ENCODE assay signal across 24 mouse cellular contexts in the genomic region with DNA sequence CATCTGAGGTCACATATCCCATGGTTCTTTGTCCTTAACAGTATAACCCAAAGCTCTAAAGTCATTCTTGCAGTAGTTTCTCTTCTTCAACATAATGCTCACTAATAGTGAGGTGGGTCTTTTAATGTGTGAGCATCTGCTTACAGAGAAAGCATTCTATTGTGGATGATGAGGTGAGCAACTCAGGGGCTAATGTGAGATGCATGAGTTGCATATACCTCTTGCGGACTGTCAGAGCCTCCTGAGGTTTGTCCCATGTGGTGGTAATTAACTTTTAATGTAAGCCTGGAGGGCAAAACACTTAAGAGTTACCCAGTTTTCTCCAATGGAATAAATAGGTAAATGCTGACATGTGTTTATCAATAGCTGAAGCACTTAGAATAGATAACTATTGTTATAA.
"Had no signal": no experiment of that assay in that cellular context is flagged by ENCODE, and none has a peak within 500 bp of the region (broad histone marks: within the 10 kb centered on the region; RNA-seq: fewer than 3 reads in every experiment).

No protein-coding gene starts in this region.

- H3K36me3 ChIP-seq: limb, embryonic 10.5 days; limb, embryonic 13.5 days; liver, embryonic 12.5 days; liver, embryonic 15.5 days; lung, embryonic 15.5 days; midbrain, embryonic 10.5 days; midbrain, embryonic 13.5 days; stomach, embryonic 15.5 days had no signal

- H3K4me2 ChIP-seq: limb, embryonic 13.5 days; liver, embryonic 12.5 days; liver, embryonic 15.5 days; lung, embryonic 15.5 days; midbrain, embryonic 13.5 days; stomach, embryonic 15.5 days had no signal

- H3K27ac ChIP-seq: kidney, postnatal 0 days; layer of hippocampus, adult 2 months; limb, embryonic 10.5 days; limb, embryonic 13.5 days; liver, embryonic 12.5 days; liver, embryonic 15.5 days; lung, embryonic 15.5 days; midbrain, embryonic 10.5 days; midbrain, embryonic 13.5 days; stomach, embryonic 15.5 days had no signal

- ATAC-seq: liver, embryonic 12.5 days; midbrain, embryonic 13.5 days; midbrain, embryonic 16.5 days had no signal

- H3K27me3 ChIP-seq: limb, embryonic 13.5 days; liver, embryonic 12.5 days; liver, embryonic 15.5 days; lung, embryonic 15.5 days; megakaryocyte, embryonic 14.5 days; midbrain, embryonic 13.5 days; stomach, embryonic 15.5 days had no signal

- H3K9me3 ChIP-seq: limb, embryonic 10.5 days; limb, embryonic 13.5 days; liver, embryonic 12.5 days; liver, embryonic 15.5 days; lung, embryonic 15.5 days; megakaryocyte, embryonic 14.5 days; midbrain, embryonic 10.5 days; midbrain, embryonic 13.5 days; stomach, embryonic 15.5 days had no signal

- H3K9ac ChIP-seq: limb, embryonic 13.5 days; liver, embryonic 12.5 days; liver, embryonic 15.5 days; lung, embryonic 15.5 days; midbrain, embryonic 13.5 days; stomach, embryonic 15.5 days had no signal

- H3K4me3 ChIP-seq: layer of hippocampus, adult 2 months; limb, embryonic 10.5 days; limb, embryonic 13.5 days; liver, embryonic 12.5 days; liver, embryonic 15.5 days; lung, embryonic 15.5 days; megakaryocyte, embryonic 14.5 days; midbrain, embryonic 10.5 days; midbrain, embryonic 13.5 days; myocyte; stomach, embryonic 15.5 days had no signal

- H3K4me1 ChIP-seq: limb, embryonic 10.5 days; limb, embryonic 13.5 days; liver, embryonic 12.5 days; liver, embryonic 15.5 days; lung, embryonic 15.5 days; megakaryocyte, embryonic 14.5 days; midbrain, embryonic 10.5 days; midbrain, embryonic 13.5 days; stomach, embryonic 15.5 days had no signal

- DNase-seq: kidney, adult 2 months; kidney, postnatal 25 days; layer of hippocampus, adult 9-11 months; liver; lung, adult 18-20 months; lung, postnatal 10 days; lung, postnatal 36 days; right cerebral cortex, postnatal 25 days; spleen, adult 18-20 months; thymus, adult 18-20 months; thymus, postnatal 36 days had no signal
